18 mouse cellular contexts compared by ENCODE assay signal in the genomic region with DNA sequence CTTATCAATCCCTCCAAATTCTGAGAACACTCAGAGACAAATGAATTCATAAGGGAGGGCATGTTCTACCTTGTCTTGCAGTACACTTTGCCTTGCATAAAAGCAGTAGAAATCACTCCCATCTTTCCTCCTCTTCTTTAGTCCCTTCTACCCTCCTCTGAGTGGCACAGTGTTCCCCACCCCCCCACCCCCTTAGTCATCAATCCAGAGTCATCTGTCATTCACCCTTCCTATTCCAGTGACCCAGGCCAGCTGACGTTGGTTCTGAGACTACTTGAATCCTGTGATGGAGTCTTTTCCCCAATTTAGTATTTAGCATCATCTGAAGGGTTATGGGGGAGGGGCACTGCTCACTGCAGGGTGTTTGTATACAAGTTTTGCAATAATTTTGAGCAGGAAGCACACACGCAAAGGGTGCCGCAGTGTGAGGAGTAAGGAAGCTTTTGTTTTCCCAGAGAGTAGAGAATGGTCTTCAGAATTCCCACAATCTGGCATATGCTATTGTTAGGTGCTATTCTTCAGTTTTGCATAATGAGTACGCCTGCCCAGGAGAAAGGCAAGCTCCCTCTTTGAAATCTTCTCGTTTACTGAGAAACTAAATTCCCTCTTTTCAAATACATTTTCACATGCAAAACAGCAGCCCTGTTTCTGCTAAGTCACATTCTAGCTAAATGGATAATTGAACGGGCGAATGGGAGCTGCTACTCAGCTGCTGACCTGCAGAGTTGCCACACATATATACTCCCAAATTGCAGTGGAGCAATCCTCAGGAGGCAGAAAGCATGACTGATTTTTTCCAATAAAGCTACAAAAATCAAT.
DNase-seq lines count a peak whose midpoint lies in the region; ATAC-seq lines count a peak whose summit lies in the region.
"Had no signal": no experiment of that assay in that cellular context is flagged by ENCODE, and none has a peak within 500 bp of the region (broad histone marks: within the 10 kb centered on the region; RNA-seq: fewer than 3 reads in every experiment).

No protein-coding gene starts in this region.

- peaks cover 36% of the 10 kb centered on the region for H3K4me1 ChIP-seq in forebrain, embryonic 14.5 days (ENCODE audit: control insufficient read depth, insufficient read depth, low read length)
- H3K4me1 ChIP-seq in hindbrain, embryonic 16.5 days (ENCODE audit: control insufficient read depth, insufficient read depth, low read depth, low read length) = peaks cover 17% of the 10 kb centered on the region
- peaks cover 26% of the 10 kb centered on the region for H3K4me1 ChIP-seq in neural tube, embryonic 13.5 days (replicated peaks)
- H3K4me1 ChIP-seq: intestine, embryonic 15.5 days had no signal

- H3K4me3 ChIP-seq in forebrain, embryonic 14.5 days (ENCODE audit: low read depth, low read length) = no peak overlapping the region
- no peak overlapping the region for H3K4me3 ChIP-seq in hindbrain, embryonic 16.5 days (ENCODE audit: low read length)
- no peak overlapping the region for H3K4me3 ChIP-seq in neural tube, embryonic 13.5 days
- H3K4me3 ChIP-seq: embryonic facial prominence, embryonic 10.5 days; intestine, embryonic 15.5 days; limb, embryonic 15.5 days had no signal

- peak overlapping the region; percentile 10; the same call in 1 of the 2 replicates for H3K27ac ChIP-seq in forebrain, embryonic 14.5 days (ENCODE audit: low read depth, low read length)
- peak overlapping the region; percentile 61 for H3K27ac ChIP-seq in hindbrain, embryonic 16.5 days (ENCODE audit: low read depth, low read length)
- H3K27ac ChIP-seq in neural tube, embryonic 13.5 days (replicated peaks) = peak overlapping the region; percentile 61
- H3K27ac ChIP-seq: embryonic facial prominence, embryonic 10.5 days; intestine, embryonic 15.5 days; limb, embryonic 15.5 days; macrophage had no signal

- no peaks in the 10 kb centered on the region for H3K9me3 ChIP-seq in forebrain, embryonic 14.5 days (replicated peaks; ENCODE audit: control insufficient read depth, low read length)
- H3K9me3 ChIP-seq in hindbrain, embryonic 16.5 days (ENCODE audit: control insufficient read depth, low read length) = no peaks in the 10 kb centered on the region
- H3K9me3 ChIP-seq in neural tube, embryonic 13.5 days = no peaks in the 10 kb centered on the region
- H3K9me3 ChIP-seq: embryonic facial prominence, embryonic 10.5 days; intestine, embryonic 15.5 days; limb, embryonic 15.5 days had no signal

- ATAC-seq in forebrain, embryonic 14.5 days = peak; percentile 66
- peak; percentile 55 for ATAC-seq in hindbrain, embryonic 16.5 days
- ATAC-seq in neural tube, embryonic 13.5 days (ENCODE audit: low read depth) = 0 out of 2 replicates have a peak, but pooled peaks have one; percentile 38
- ATAC-seq: intestine, embryonic 15.5 days had no signal

- no peak overlapping the region for H3K9ac ChIP-seq in forebrain, embryonic 14.5 days (ENCODE audit: low read length)
- H3K9ac ChIP-seq in hindbrain, embryonic 16.5 days (ENCODE audit: low read depth, low read length) = no peak overlapping the region
- H3K9ac ChIP-seq in neural tube, embryonic 13.5 days = no peak overlapping the region
- H3K9ac ChIP-seq: intestine, embryonic 15.5 days; limb, embryonic 15.5 days had no signal

- peak; percentile 40 for DNase-seq in heart, adult 11 months
- DNase-seq in heart, postnatal 10 days = no peak
- peak; percentile 56 for DNase-seq in forebrain, embryonic 14.5 days (ENCODE audit: low spot score)
- DNase-seq in frontal cortex, postnatal 36 days (ENCODE audit: low spot score in 2 of 2) = no peak
- no peak for DNase-seq in gastrocnemius, postnatal 36 days
- no peak for DNase-seq in cerebellum, adult 11-12 months
- DNase-seq: cerebellum, postnatal 14 days; gastrocnemius, postnatal 14 days; kidney, postnatal 36 days; lung, adult 2 months; right cerebral cortex, postnatal 4 days; thymus, adult 2 months had no signal

- WGBS in forebrain, embryonic 14.5 days = 6% methylated on average over 7 of the region's 7 CpGs
- 17% methylated on average over 7 of the region's 7 CpGs for WGBS in hindbrain, embryonic 16.5 days
- WGBS in neural tube, embryonic 13.5 days = 16% methylated on average over 7 of the region's 7 CpGs

- intact Hi-C loops in heart, postnatal 10 days (cut with DNase I) = no loop called here
- intact Hi-C loops in gastrocnemius, postnatal 36 days (cut with DNase I) = no loop called here

- no peaks in the 10 kb centered on the region for H3K36me3 ChIP-seq in forebrain, embryonic 14.5 days (ENCODE audit: control insufficient read depth, insufficient read depth, low read length)
- H3K36me3 ChIP-seq in hindbrain, embryonic 16.5 days (ENCODE audit: control insufficient read depth, insufficient read depth, low read length) = no peaks in the 10 kb centered on the region
- H3K36me3 ChIP-seq in neural tube, embryonic 13.5 days = no peaks in the 10 kb centered on the region
- H3K36me3 ChIP-seq: embryonic facial prominence, embryonic 10.5 days; intestine, embryonic 15.5 days; limb, embryonic 15.5 days had no signal

- H3K4me2 ChIP-seq in forebrain, embryonic 14.5 days (ENCODE audit: low read length) = no peak overlapping the region
- H3K4me2 ChIP-seq in hindbrain, embryonic 16.5 days (ENCODE audit: low read length) = no peak overlapping the region
- no peak overlapping the region for H3K4me2 ChIP-seq in neural tube, embryonic 13.5 days
- H3K4me2 ChIP-seq: intestine, embryonic 15.5 days; limb, embryonic 15.5 days had no signal

- H3K27me3 ChIP-seq in forebrain, embryonic 14.5 days (replicated peaks; ENCODE audit: control insufficient read depth, insufficient read depth, low read length) = no peaks in the 10 kb centered on the region
- no peaks in the 10 kb centered on the region for H3K27me3 ChIP-seq in hindbrain, embryonic 16.5 days (replicated peaks; ENCODE audit: control insufficient read depth, insufficient read depth, low read length)
- H3K27me3 ChIP-seq in neural tube, embryonic 13.5 days = no peaks in the 10 kb centered on the region
- H3K27me3 ChIP-seq: intestine, embryonic 15.5 days; limb, embryonic 15.5 days had no signal

Comparison
In these comparisons a context has a peak if more than half of its experiments do, and no peak if none do; other contexts are left out.
1. DNase-seq: peak in heart, adult 11 months (single experiment) and forebrain, embryonic 14.5 days (single experiment); none in heart, postnatal 10 days (0 of 2), frontal cortex, postnatal 36 days (0 of 2), gastrocnemius, postnatal 36 days (0 of 2) and cerebellum, adult 11-12 months (single experiment).
2. H3K27ac ChIP-seq: peak in every context shown above with its lines; median percentile 61 in hindbrain, embryonic 16.5 days; 61 in neural tube, embryonic 13.5 days; 10 in forebrain, embryonic 14.5 days.
3. Peak in every context shown above with its lines, with median percentiles within 50 percentile points of each other: ATAC-seq.